Mouse (Mus musculus) small intestine, adult 2 months (tissue): ENCODE measurements at regions not wholly inside any gene's neighbourhood (a gene's known extent, or its start where the extent isn't known, plus 50 kb on each side); places are given as distances from the start of the nearest gene placed in this dataset.

Experiments
- H3K27ac ChIP-seq: fragments of 200-500 bp; 2 replicates; pipeline ENCODE4 v1.5.1; 2012; ENCODE audit warnings: low read depth, low read length, control low read depth, inconsistent platforms; ENCODE audit not compliant: insufficient read depth
- H3K27me3 ChIP-seq: fragments of 200-500 bp; 2 replicates; pipeline ENCODE4 v1.6.1; 2012; ENCODE audit warnings: mild to moderate bottlenecking, moderate library complexity, low read length, inconsistent platforms; ENCODE audit not compliant: control insufficient read depth, insufficient read depth
- H3K36me3 ChIP-seq: fragments of 200-500 bp; 2 replicates; pipeline ENCODE4 v1.6.1; 2012; ENCODE audit warnings: mild to moderate bottlenecking, low read length, control low read depth, inconsistent platforms; ENCODE audit not compliant: control insufficient read depth, insufficient read depth
- H3K4me1 ChIP-seq: fragments of 200-500 bp; 2 replicates; pipeline ENCODE4 v1.6.1; 2012; ENCODE audit warnings: low read length, inconsistent platforms, mixed read lengths; ENCODE audit not compliant: control insufficient read depth, insufficient read depth, insufficient read length
- H3K4me3 ChIP-seq: fragments of 200-500 bp; 2 replicates; pipeline ENCODE4 v1.5.1; 2012; ENCODE audit warnings: low read depth, mild to moderate bottlenecking, control low read depth, inconsistent platforms, low read length, moderate library complexity
- CTCF ChIP-seq: fragments of 200-500 bp; IDR thresholded peaks from 2 replicates; pipeline ENCODE4 v1.5.1; 2012; ENCODE audit warnings: low read depth, mild to moderate bottlenecking, control low read depth, inconsistent platforms, low read length, moderate library complexity, mixed read lengths; ENCODE audit not compliant: insufficient replicate concordance, insufficient read length; ENCODE audit errors: extremely low read depth
- POLR2A ChIP-seq: fragments of 200-500 bp; IDR thresholded peaks from 2 replicates; pipeline ENCODE4 v1.6.1; 2012; ENCODE audit warnings: low read depth, mild to moderate bottlenecking, control low read depth, inconsistent platforms, low read length, moderate library complexity
- WGBS: fragments of 180-500 bp; shearing (Covaris S2); methylation state at CpG from one replicate; pipeline ENCODE4 v1.1.7; 2018; 5-methylcytosine and 5-hydroxymethylcytosine counted together

- no peak for TF ChIP-seq CTCF
- no peak for TF ChIP-seq POLR2A
- Histone ChIP-seq H3K36me3 (no peaks in the 10 kb centered on the region), H3K27me3 (no peaks in the 10 kb centered on the region), H3K27ac (no peak overlapping the region), H3K4me1 (no peaks in the 10 kb centered on the region), H3K4me3 (no peak overlapping the region)
- 47% methylated on average over 1 of the region's 1 CpGs for WGBS
These were observed 86.1 kb downstream of the Fam114a2 start for GRCm38 (mm10) chr11:57432299-57432698.

- Histone ChIP-seq H3K27me3 (no peaks in the 10 kb centered on the region), H3K36me3 (no peaks in the 10 kb centered on the region), H3K27ac (no peak overlapping the region), H3K4me1 (no peaks in the 10 kb centered on the region), H3K4me3 (no peak overlapping the region)
- TF ChIP-seq POLR2A, result no peak
- TF ChIP-seq CTCF, result no peak
These were observed 86.5 kb downstream of the Fam114a2 start for GRCm38 (mm10) chr11:57431886-57432285.

- no peak overlapping the region for H3K27ac ChIP-seq
- TF ChIP-seq POLR2A (no peak), CTCF (peak; percentile 58; the same call in 1 of the 2 replicates)
- no peaks in the 10 kb centered on the region for H3K4me1 ChIP-seq
- H3K27me3 ChIP-seq, result no peaks in the 10 kb centered on the region
- 56% methylated on average over 12 of the region's 12 CpGs for WGBS
- no peak overlapping the region for H3K4me3 ChIP-seq
- H3K36me3 ChIP-seq, result no peaks in the 10 kb centered on the region
These were observed 92.2 kb downstream of the Fam114a2 start for GRCm38 (mm10) chr11:57426046-57426805.

DNA sequence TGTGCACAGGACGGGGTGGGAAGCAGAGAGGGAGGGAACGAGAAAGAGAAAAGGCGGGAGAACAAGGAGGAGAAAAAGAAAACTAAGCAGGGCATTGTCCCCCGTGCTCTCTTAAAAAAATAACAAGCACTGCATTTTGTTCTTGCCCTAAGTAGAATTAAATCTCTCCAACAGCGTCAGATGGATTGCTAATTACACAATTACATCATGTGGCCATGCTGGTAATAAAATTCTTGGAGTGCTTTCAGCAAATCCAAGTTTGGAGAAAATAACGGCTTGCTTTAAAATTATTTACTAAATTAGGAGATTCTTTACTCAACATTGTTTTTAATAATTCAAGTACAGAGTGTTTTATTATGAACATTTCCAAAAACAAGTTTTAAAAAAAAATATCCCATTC lies 99.0 kb downstream of the Fam114a2 start:
- no peaks in the 10 kb centered on the region for H3K27me3 ChIP-seq
- H3K36me3 ChIP-seq, result no peaks in the 10 kb centered on the region
- H3K4me3 ChIP-seq, result no peak overlapping the region
- 76% methylated on average over 6 of the region's 6 CpGs for WGBS
- H3K4me1 ChIP-seq, result no peaks in the 10 kb centered on the region
- H3K27ac ChIP-seq, result no peak overlapping the region
- TF ChIP-seq CTCF, result no peak
- no peak for TF ChIP-seq POLR2A

DNA sequence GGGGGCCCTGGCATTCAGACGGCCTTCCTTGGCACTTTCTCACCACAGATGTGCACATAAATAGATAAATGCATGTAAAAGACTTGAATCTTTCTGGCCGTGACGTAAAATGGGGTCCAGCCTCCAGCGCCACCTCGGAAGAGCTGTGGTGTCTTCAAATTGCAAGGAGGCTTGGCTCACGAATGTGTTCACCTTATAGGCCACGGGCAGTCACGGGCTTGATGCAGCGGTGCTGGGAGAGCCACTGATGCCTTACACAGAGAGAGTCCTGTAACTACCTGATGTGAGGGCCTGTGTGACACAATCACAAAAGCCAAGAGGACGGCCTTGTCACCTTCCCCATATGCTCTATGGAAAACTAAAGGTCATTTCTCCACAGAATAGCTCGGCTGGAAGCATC lies 102.4 kb downstream of the Fam114a2 start:
- H3K27ac ChIP-seq, result no peak overlapping the region
- WGBS, result 86% methylated on average over 11 of the region's 11 CpGs
- TF ChIP-seq POLR2A, result no peak
- TF ChIP-seq CTCF, result no peak
- H3K4me1 ChIP-seq, result no peaks in the 10 kb centered on the region
- no peaks in the 10 kb centered on the region for H3K27me3 ChIP-seq
- no peaks in the 10 kb centered on the region for H3K36me3 ChIP-seq
- H3K4me3 ChIP-seq, result no peak overlapping the region

DNA sequence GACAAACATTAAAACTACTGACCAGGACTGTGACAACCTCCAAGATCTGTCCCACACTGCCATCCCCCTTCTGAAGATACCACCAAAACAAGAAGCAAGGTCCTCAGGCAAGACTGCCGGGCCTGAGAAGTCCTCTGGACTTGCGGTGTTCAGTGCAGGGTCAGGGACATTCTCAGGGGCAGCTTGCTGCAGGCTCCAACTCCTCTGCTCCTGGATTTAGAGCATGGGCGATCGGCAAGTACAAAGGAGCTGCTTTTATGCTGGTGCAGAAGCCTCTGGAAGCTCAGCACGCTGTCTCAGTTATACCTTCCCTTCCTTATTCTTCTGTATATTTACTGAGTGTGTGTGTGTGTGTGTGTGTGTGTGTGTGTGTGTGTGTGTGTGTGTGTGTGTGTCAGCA lies 103.2 kb downstream of the Fam114a2 start:
- Histone ChIP-seq H3K36me3 (no peaks in the 10 kb centered on the region), H3K4me1 (no peaks in the 10 kb centered on the region), H3K27ac (no peak overlapping the region), H3K4me3 (no peak overlapping the region), H3K27me3 (no peaks in the 10 kb centered on the region)
- TF ChIP-seq CTCF (no peak), POLR2A (no peak)
- WGBS, result 45% methylated on average over 5 of the region's 5 CpGs

DNA sequence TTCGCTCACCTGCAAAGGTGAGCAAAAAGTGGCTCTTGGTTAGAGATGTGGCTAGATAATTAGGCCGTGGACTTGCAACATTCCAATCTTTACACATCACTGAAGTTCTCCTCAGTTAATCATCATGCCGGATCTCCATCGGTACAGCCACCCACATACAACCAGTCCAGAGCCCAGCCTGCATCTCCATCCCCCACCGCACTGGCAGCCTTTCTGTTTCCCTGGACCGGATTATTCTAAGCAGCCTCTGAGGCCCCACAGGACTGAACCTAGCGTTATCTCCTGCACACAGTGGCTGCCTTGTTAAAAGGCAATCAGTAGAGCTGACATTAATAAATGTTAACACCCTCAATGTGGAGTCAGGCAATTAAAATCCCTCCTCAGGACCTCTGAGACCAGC lies 103.7 kb downstream of the Fam114a2 start:
- no peak for TF ChIP-seq CTCF
- no peak for TF ChIP-seq POLR2A
- 48% methylated on average over 7 of the region's 7 CpGs for WGBS
- H3K4me3 ChIP-seq, result no peak overlapping the region
- no peaks in the 10 kb centered on the region for H3K27me3 ChIP-seq
- no peaks in the 10 kb centered on the region for H3K4me1 ChIP-seq
- H3K36me3 ChIP-seq, result no peaks in the 10 kb centered on the region
- H3K27ac ChIP-seq, result no peak overlapping the region
